Mouse (Mus musculus) olfactory bulb, adult 2 months (tissue): ENCODE data around the gene Fdxacb1. TPM values are rescaled to one million over a fixed set of nuclear protein-coding genes. Genes with fewer than 3 reads are reported as not detected.

Experiments used
- H3K27ac ChIP-seq: fragments of 200-500 bp; 2 replicates; pipeline ENCODE4 v1.5.1; 2012; ENCODE audit warnings: low read depth, low read length; ENCODE audit not compliant: insufficient read depth
- H3K4me1 ChIP-seq: fragments of 200-500 bp; 2 replicates; pipeline ENCODE4 v1.6.1; 2012; ENCODE audit warnings: low read length; ENCODE audit not compliant: control insufficient read depth, insufficient read depth
- H3K4me3 ChIP-seq: fragments of 200-500 bp; 2 replicates; pipeline ENCODE4 v1.5.1; 2012; ENCODE audit warnings: mild to moderate bottlenecking, low read depth, low read length, moderate library complexity; ENCODE audit not compliant: insufficient read depth
- CTCF ChIP-seq: fragments of 200-500 bp; IDR thresholded peaks from 2 replicates; pipeline ENCODE4 v1.5.1; 2012; ENCODE audit warnings: low read depth, mild to moderate bottlenecking, low read length, moderate library complexity; ENCODE audit not compliant: insufficient read depth
- POLR2A ChIP-seq: fragments of 200-500 bp; IDR thresholded peaks from 2 replicates; pipeline ENCODE4 v1.6.1; 2012; ENCODE audit warnings: mild to moderate bottlenecking, low read depth, low read length, moderate library complexity; ENCODE audit not compliant: insufficient read depth
- WGBS: fragments of 180-500 bp; shearing (Covaris S2); methylation state at CpG from one replicate; pipeline ENCODE4 v1.1.7; 2018; 5-methylcytosine and 5-hydroxymethylcytosine counted together
- polyA plus RNA-seq: library from polyadenylated mRNA; stranded (reverse); fragments of >200 nt; gene quantifications from 2 replicates; pipeline ENCODE4 v1.2.4, GENCODE M21; 2012; ENCODE audit warnings: low replicate concordance; ENCODE audit not compliant: missing spikeins, insufficient read depth, insufficient read length

Gene Fdxacb1
- polyA plus RNA-seq, 1 experiment = not detected

- TF ChIP-seq CTCF = no peak
- no peak for TF ChIP-seq POLR2A
- no peak overlapping the region for H3K4me3 ChIP-seq
- peaks cover 9% of the 10 kb centered on the region for H3K4me1 ChIP-seq
- WGBS = 79% methylated on average over 2 of the region's 2 CpGs
- no peak overlapping the region for H3K27ac ChIP-seq
Measured at GRCm38 (mm10) chr9:50742744-50743143, 25.3 kb upstream of the Fdxacb1 start.

- H3K4me1 ChIP-seq = peaks cover 5% of the 10 kb centered on the region; the same call in 1 of the 2 replicates
- peak overlapping the region; percentile 33 for H3K4me3 ChIP-seq
- H3K27ac ChIP-seq = no peak overlapping the region
- WGBS = 36% methylated on average over 7 of the region's 7 CpGs
- no peak for TF ChIP-seq CTCF
Measured at GRCm38 (mm10) chr9:50745806-50746205, 22.2 kb upstream of the Fdxacb1 start.

DNA sequence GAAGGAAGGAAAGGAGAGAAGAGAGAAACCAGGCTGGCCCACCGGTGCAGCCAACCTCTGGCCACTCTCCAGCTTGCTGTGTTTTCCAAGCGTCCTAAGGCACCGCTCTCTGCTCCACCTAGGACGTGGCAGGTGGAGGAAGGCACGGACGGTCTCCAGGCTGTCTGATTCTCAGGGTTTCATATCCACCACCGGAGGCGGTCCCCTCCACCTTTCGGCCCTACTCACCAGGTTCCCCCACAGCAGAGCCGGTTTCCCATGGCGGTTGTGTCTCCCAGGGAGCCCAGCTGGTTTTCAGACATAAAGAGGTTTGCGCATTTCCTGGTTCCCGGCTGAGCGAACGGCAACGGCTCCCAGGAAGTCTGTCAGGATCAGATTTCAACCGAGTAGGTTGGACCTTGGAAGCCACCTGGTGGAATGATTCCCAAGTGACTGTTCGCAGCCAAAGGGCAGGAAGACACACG lies 21.8 kb upstream of the Fdxacb1 start, which contains the start of gene 2310030G06Rik:
Gene 2310030G06Rik, minus strand, starts transcription at position 323 of the 464 bp plus-strand sequence.
- Histone ChIP-seq H3K27ac (no peak within 1 kb of the TSS), H3K4me1 (peaks cover 5% of the 10 kb centered on the region; the same call in 1 of the 2 replicates), H3K4me3 (peak within 1 kb of the TSS; percentile 33)
- 13% methylated on average over 19 of the region's 19 CpGs for WGBS
- TF ChIP-seq POLR2A (no peak), CTCF (no peak)

DNA sequence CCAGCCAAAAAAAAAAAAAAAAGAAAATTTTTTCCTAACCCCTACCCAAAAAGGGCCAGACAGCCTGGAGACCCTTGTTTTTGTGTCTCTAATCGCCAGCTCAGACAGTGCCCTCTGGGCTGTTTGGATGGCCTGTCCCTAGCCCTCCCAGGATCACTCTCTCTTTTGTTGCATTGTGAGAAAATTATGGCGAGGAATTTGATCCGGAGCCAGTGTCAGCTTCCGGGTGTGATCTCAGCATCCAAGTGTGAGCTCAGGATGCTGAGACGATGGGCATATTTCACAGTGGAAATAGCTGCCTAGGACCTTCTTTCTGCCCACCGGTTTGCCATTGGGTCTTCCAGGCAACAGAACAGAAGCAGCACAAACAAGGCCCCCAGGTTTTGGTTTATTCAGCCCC lies 17.3 kb upstream of the Fdxacb1 start:
- TF ChIP-seq CTCF (no peak), POLR2A (no peak)
- Histone ChIP-seq H3K4me3 (no peak overlapping the region), H3K4me1 (peaks cover 13% of the 10 kb centered on the region), H3K27ac (no peak overlapping the region)
- 57% methylated on average over 6 of the region's 6 CpGs for WGBS

- WGBS = 80% methylated on average over 22 of the region's 22 CpGs
- Histone ChIP-seq H3K4me3 (no peak within 1 kb of the TSS), H3K4me1 (peaks cover 10% of the 10 kb centered on the region), H3K27ac (no peak within 1 kb of the TSS)
- TF ChIP-seq CTCF (no peak), POLR2A (no peak)
Measured at GRCm38 (mm10) chr9:50751323-50751722, 16.7 kb upstream of the Fdxacb1 start, which contains the start of gene Cryab. Gene Cryab (plus strand): TSS chr9:50751325.

- WGBS = 48% methylated on average over 14 of the region's 14 CpGs
- TF ChIP-seq POLR2A (no peak), CTCF (no peak)
- peak within 1 kb of the TSS; percentile 43 for H3K27ac ChIP-seq
- H3K4me1 ChIP-seq = peaks cover 8% of the 10 kb centered on the region
- H3K4me3 ChIP-seq = peak within 1 kb of the TSS; percentile 17; the same call in 1 of the 2 replicates
Measured at GRCm38 (mm10) chr9:50752054-50752602, 15.9 kb upstream of the Fdxacb1 start, which contains the start of gene Hspb2. Gene Hspb2 (minus strand): TSS chr9:50752354.

DNA sequence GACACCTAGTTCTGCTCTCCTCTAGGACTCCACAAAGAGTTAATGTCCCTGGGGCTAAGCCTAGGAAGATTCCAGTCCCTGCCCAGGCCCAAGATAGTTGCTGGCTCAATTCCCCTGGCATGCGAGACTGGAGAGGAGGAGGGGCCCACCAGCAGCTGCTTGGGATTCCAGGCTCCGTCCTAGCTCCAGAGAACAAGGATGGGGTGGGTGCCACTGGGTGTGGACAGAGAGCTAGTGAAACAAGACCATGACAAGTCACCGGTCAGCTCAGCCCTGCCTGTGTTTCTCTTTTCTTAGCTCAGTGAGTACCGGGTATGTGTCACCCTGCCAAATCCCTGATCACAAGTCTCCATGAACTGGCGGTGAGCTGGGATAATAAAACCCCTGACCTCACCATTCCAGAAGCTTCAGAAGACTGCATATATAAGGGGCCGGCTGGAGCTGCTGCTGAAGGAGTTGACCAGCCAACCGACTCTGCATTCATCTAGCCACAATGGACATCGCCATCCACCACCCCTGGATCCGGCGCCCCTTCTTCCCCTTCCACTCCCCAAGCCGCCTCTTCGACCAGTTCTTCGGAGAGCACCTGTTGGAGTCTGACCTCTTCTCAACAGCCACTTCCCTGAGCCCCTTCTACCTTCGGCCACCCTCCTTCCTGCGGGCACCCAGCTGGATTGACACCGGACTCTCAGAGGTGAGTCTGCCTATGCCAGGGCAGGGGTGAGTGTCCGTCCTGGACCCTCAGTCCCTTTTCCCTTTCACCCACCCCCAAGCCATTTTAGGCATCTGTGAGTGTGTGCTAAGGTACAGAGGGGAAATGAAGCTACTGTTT lies 15.0 kb upstream of the Fdxacb1 start:
- Histone ChIP-seq H3K27ac (peak overlapping the region; percentile 43), H3K4me1 (peaks cover 8% of the 10 kb centered on the region), H3K4me3 (peak overlapping the region; percentile 17; the same call in 1 of the 2 replicates)
- TF ChIP-seq POLR2A (no peak), CTCF (no peak)
- WGBS = 61% methylated on average over 17 of the region's 17 CpGs

- H3K27ac ChIP-seq = 0 out of 2 replicates have a peak overlapping the region, but pooled peaks have one; percentile 43
- peaks cover 8% of the 10 kb centered on the region for H3K4me1 ChIP-seq
- 60% methylated on average over 7 of the region's 7 CpGs for WGBS
- H3K4me3 ChIP-seq = no peak overlapping the region
- TF ChIP-seq CTCF (no peak), POLR2A (no peak)
Measured at GRCm38 (mm10) chr9:50753947-50754346, 14.1 kb upstream of the Fdxacb1 start.

GRCm38 (mm10) chr9:50756711-50757110 lies 11.3 kb upstream of the Fdxacb1 start:
- WGBS = 44% methylated on average over 5 of the region's 5 CpGs
- Histone ChIP-seq H3K4me3 (no peak overlapping the region), H3K27ac (no peak overlapping the region), H3K4me1 (peaks cover 7% of the 10 kb centered on the region)
- TF ChIP-seq CTCF (no peak), POLR2A (no peak)
